Mouse (Mus musculus): ENCODE data around the gene Atxn2. TPM values are rescaled to one million over a fixed set of nuclear protein-coding genes. Genes with fewer than 3 reads are reported as not detected.

Atxn2 gene
- total RNA-seq, 1 experiment: 58.0 TPM

DNA sequence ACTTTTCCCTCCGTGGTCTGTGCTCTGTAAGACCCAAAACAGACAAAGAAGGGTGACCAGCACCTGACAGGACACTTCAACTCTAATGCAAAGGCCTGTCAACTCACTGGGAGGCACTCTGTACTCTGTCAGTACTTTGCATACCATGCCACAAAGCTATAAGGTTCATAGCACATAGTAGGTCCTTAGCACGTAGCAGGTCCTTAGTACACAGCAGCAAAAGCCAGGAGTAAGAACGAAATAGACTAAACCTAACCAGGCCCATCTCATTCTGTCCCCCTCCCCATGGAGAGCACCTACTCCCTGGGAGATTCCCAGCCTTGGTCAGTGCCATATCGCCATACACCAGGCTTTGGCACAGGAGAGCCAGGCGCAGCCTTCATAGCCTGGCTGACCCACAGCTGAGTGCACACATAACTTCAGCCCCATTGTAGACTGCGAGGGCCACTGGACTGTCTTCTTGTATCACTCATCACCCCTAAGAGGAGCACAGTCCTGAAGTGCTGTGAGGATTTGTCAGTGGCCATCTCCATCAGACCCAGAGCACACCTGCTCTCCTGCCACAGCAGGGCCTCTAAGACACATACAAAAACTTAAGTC, 120.0 kb downstream of the Atxn2 start:
- Histone ChIP-seq H3K4me3 (ENCODE audit: insufficient read depth in 1 of 2, low read depth in 1 of 2, low read length in 2 of 2, poor library complexity in 1 of 2, severe bottlenecking in 1 of 2) (no peak overlapping the region), H3K4me1 (ENCODE audit: control insufficient read depth in 2 of 2, insufficient read depth in 2 of 2, low read length in 2 of 2, poor library complexity in 1 of 2) (peaks cover 0 to 21% of the 10 kb centered on the region in 2 experiments; a peak in 1 of 4 replicates), H3K27ac (ENCODE audit: insufficient read depth, low read depth, low read length, poor library complexity, severe bottlenecking) (no peak overlapping the region), H3K9ac (ENCODE audit: insufficient read depth, low read depth, low read length, poor library complexity, severe bottlenecking) (no peak overlapping the region), H3K9me3 (ENCODE audit: control insufficient read depth, insufficient read depth, low read depth, low read length) (no peaks in the 10 kb centered on the region), H3K36me3 (ENCODE audit: control insufficient read depth, insufficient read depth, low read length, poor library complexity, severe bottlenecking) (peaks cover 8% of the 10 kb centered on the region; the same call in 1 of the 2 replicates)
- in situ Hi-C loops (cut with MboI; ENCODE audit: low sequenced_read_pairs in 2 of 2, unreplicated experiment in 2 of 2): no loop called here
- no peak for TF ChIP-seq HCFC1 (IDR thresholded peaks at IDR 0.05; ENCODE audit: borderline replicate concordance, insufficient read depth, low read length)
- no peak for TF ChIP-seq CHD2 (IDR thresholded peaks at IDR 0.05; ENCODE audit: low read depth, low read length)
- TF ChIP-seq ZC3H11A (IDR thresholded peaks at IDR 0.05; ENCODE audit: borderline replicate concordance, low read depth, low read length): no peak
- TF ChIP-seq ZNF384 (IDR thresholded peaks at IDR 0.05; ENCODE audit: low read depth, low read length): no peak
- TF ChIP-seq MAFK (IDR thresholded peaks at IDR 0.05; ENCODE audit: insufficient read depth, low read depth, low read length): no peak
- no peak for DNase-seq (ENCODE audit: low read depth, low spot score)

GRCm38 (mm10) chr5:121832376-121833155, 121.4 kb downstream of the Atxn2 start:
- peaks cover 0 to 21% of the 10 kb centered on the region in 2 experiments; a peak in 1 of 4 replicates for H3K4me1 ChIP-seq (ENCODE audit: control insufficient read depth in 2 of 2, insufficient read depth in 2 of 2, low read length in 2 of 2, poor library complexity in 1 of 2)
- no peak for TF ChIP-seq ZNF384 (IDR thresholded peaks at IDR 0.05; ENCODE audit: low read depth, low read length)
- no peak for TF ChIP-seq CHD2 (IDR thresholded peaks at IDR 0.05; ENCODE audit: low read depth, low read length)
- TF ChIP-seq HCFC1 (IDR thresholded peaks at IDR 0.05; ENCODE audit: borderline replicate concordance, insufficient read depth, low read length): no peak
- no peak for TF ChIP-seq MAFK (IDR thresholded peaks at IDR 0.05; ENCODE audit: insufficient read depth, low read depth, low read length)
- TF ChIP-seq ZC3H11A (IDR thresholded peaks at IDR 0.05; ENCODE audit: borderline replicate concordance, low read depth, low read length): no peak
- H3K36me3 ChIP-seq (ENCODE audit: control insufficient read depth, insufficient read depth, low read length, poor library complexity, severe bottlenecking): peaks cover 8% of the 10 kb centered on the region; the same call in 1 of the 2 replicates
- H3K9ac ChIP-seq (ENCODE audit: insufficient read depth, low read depth, low read length, poor library complexity, severe bottlenecking): no peak overlapping the region
- no peak overlapping the region for H3K4me3 ChIP-seq (ENCODE audit: insufficient read depth in 1 of 2, low read depth in 1 of 2, low read length in 2 of 2, poor library complexity in 1 of 2, severe bottlenecking in 1 of 2)
- DNase-seq (ENCODE audit: low read depth, low spot score): no peak
- H3K9me3 ChIP-seq (ENCODE audit: control insufficient read depth, insufficient read depth, low read depth, low read length): no peaks in the 10 kb centered on the region
- H3K27ac ChIP-seq (ENCODE audit: insufficient read depth, low read depth, low read length, poor library complexity, severe bottlenecking): no peak overlapping the region
- in situ Hi-C loops (cut with MboI; ENCODE audit: low sequenced_read_pairs in 2 of 2, unreplicated experiment in 2 of 2): no loop called here

- H3K36me3 ChIP-seq (ENCODE audit: control insufficient read depth, insufficient read depth, low read length, poor library complexity, severe bottlenecking): peaks cover 2% of the 10 kb centered on the region; the same call in 1 of the 2 replicates
- no peak for TF ChIP-seq MAFK (IDR thresholded peaks at IDR 0.05; ENCODE audit: insufficient read depth, low read depth, low read length)
- TF ChIP-seq HCFC1 (IDR thresholded peaks at IDR 0.05; ENCODE audit: borderline replicate concordance, insufficient read depth, low read length): no peak
- TF ChIP-seq ZNF384 (IDR thresholded peaks at IDR 0.05; ENCODE audit: low read depth, low read length): no peak
- no peak for TF ChIP-seq CHD2 (IDR thresholded peaks at IDR 0.05; ENCODE audit: low read depth, low read length)
- no peak for TF ChIP-seq ZC3H11A (IDR thresholded peaks at IDR 0.05; ENCODE audit: borderline replicate concordance, low read depth, low read length)
- H3K9ac ChIP-seq (ENCODE audit: insufficient read depth, low read depth, low read length, poor library complexity, severe bottlenecking): no peak overlapping the region
- no peak overlapping the region for H3K27ac ChIP-seq (ENCODE audit: insufficient read depth, low read depth, low read length, poor library complexity, severe bottlenecking)
- H3K9me3 ChIP-seq (ENCODE audit: control insufficient read depth, insufficient read depth, low read depth, low read length): no peaks in the 10 kb centered on the region
- in situ Hi-C loops (cut with MboI; ENCODE audit: low sequenced_read_pairs in 2 of 2, unreplicated experiment in 2 of 2): no loop called here
- no peak overlapping the region for H3K4me3 ChIP-seq (ENCODE audit: insufficient read depth in 1 of 2, low read depth in 1 of 2, low read length in 2 of 2, poor library complexity in 1 of 2, severe bottlenecking in 1 of 2)
- peaks cover under 1 to 26% of the 10 kb centered on the region in 2 experiments; a peak in 3 of 4 replicates for H3K4me1 ChIP-seq (ENCODE audit: control insufficient read depth in 2 of 2, insufficient read depth in 2 of 2, low read length in 2 of 2, poor library complexity in 1 of 2)
- no peak for DNase-seq (ENCODE audit: low read depth, low spot score)
Measured at GRCm38 (mm10) chr5:121833159-121833558, 122.0 kb downstream of the Atxn2 start.

GRCm38 (mm10) chr5:121833572-121834240, 122.6 kb downstream of the Atxn2 start:
- DNase-seq (ENCODE audit: low read depth, low spot score): no peak
- H3K4me3 ChIP-seq (ENCODE audit: insufficient read depth in 1 of 2, low read depth in 1 of 2, low read length in 2 of 2, poor library complexity in 1 of 2, severe bottlenecking in 1 of 2): no peak overlapping the region
- no peak overlapping the region for H3K27ac ChIP-seq (ENCODE audit: insufficient read depth, low read depth, low read length, poor library complexity, severe bottlenecking)
- H3K36me3 ChIP-seq (ENCODE audit: control insufficient read depth, insufficient read depth, low read length, poor library complexity, severe bottlenecking): no peaks in the 10 kb centered on the region; the same call in 1 of the 2 replicates
- no peaks in the 10 kb centered on the region for H3K9me3 ChIP-seq (ENCODE audit: control insufficient read depth, insufficient read depth, low read depth, low read length)
- peaks cover 2 to 27% of the 10 kb centered on the region in 2 experiments; a peak in 3 of 4 replicates for H3K4me1 ChIP-seq (ENCODE audit: control insufficient read depth in 2 of 2, insufficient read depth in 2 of 2, low read length in 2 of 2, poor library complexity in 1 of 2)
- no peak overlapping the region for H3K9ac ChIP-seq (ENCODE audit: insufficient read depth, low read depth, low read length, poor library complexity, severe bottlenecking)
- TF ChIP-seq ZNF384 (IDR thresholded peaks at IDR 0.05; ENCODE audit: low read depth, low read length): no peak
- no peak for TF ChIP-seq CHD2 (IDR thresholded peaks at IDR 0.05; ENCODE audit: low read depth, low read length)
- no peak for TF ChIP-seq HCFC1 (IDR thresholded peaks at IDR 0.05; ENCODE audit: borderline replicate concordance, insufficient read depth, low read length)
- no peak for TF ChIP-seq MAFK (IDR thresholded peaks at IDR 0.05; ENCODE audit: insufficient read depth, low read depth, low read length)
- no peak for TF ChIP-seq ZC3H11A (IDR thresholded peaks at IDR 0.05; ENCODE audit: borderline replicate concordance, low read depth, low read length)
- in situ Hi-C loops (cut with MboI; ENCODE audit: low sequenced_read_pairs in 2 of 2, unreplicated experiment in 2 of 2): no loop called here
